Mouse (Mus musculus) embryonic facial prominence, embryonic 14.5 days (tissue): ENCODE results near the gene Trim25. TPM values are rescaled to one million over a fixed set of nuclear protein-coding genes. Genes with fewer than 3 reads are reported as not detected.

Source experiments
- ATAC-seq: fragments of 200-750 bp; cut with Nextera tagmentation; 2 replicates; pipeline ENCODE4 v1.8.0; 2017; ENCODE audit warnings: low read depth, moderate number of reproducible peaks, moderate TSS enrichment
- DNase-seq: peaks from one replicate; pipeline ENCODE4 v3.0.0-alpha.2; 2015; ENCODE audit warnings: low spot score
- H3K27ac ChIP-seq: fragments of 300-500 bp; sonication (generic); replicated peaks from 2 replicates; pipeline ENCODE4 v1.5.1; 2014; ENCODE audit warnings: low read depth, mild to moderate bottlenecking, low read length, moderate library complexity
- H3K27me3 ChIP-seq: fragments of 300-500 bp; sonication (generic); replicated peaks from 2 replicates; pipeline ENCODE4 v1.6.1; 2014; ENCODE audit warnings: low read length; ENCODE audit not compliant: control insufficient read depth, insufficient read depth
- H3K36me3 ChIP-seq: fragments of 300-500 bp; sonication (generic); 2 replicates; pipeline ENCODE4 v1.6.1; 2014; ENCODE audit warnings: low read length, mixed read lengths; ENCODE audit not compliant: control insufficient read depth, insufficient read depth
- H3K4me1 ChIP-seq: fragments of 300-500 bp; sonication (generic); 2 replicates; pipeline ENCODE4 v1.6.1; 2014; ENCODE audit warnings: antibody characterized with exemption, low read length; ENCODE audit not compliant: control insufficient read depth, insufficient read depth
- H3K4me2 ChIP-seq: fragments of 300-500 bp; sonication (generic); 2 replicates; pipeline ENCODE4 v1.6.1; 2014; ENCODE audit warnings: low read depth, mild to moderate bottlenecking, low read length, moderate library complexity, mixed read lengths
- H3K4me3 ChIP-seq: fragments of 300-500 bp; sonication (generic); 2 replicates; pipeline ENCODE4 v1.5.1; 2014; ENCODE audit warnings: low read depth, mild to moderate bottlenecking, low read length
- H3K9ac ChIP-seq: fragments of 300-500 bp; sonication (generic); 2 replicates; pipeline ENCODE4 v1.6.1; 2014; ENCODE audit warnings: low read depth, mild to moderate bottlenecking, low read length, moderate library complexity, mixed read lengths
- H3K9me3 ChIP-seq: fragments of 300-500 bp; sonication (generic); 2 replicates; pipeline ENCODE4 v1.6.1; 2016; ENCODE audit warnings: low read length; ENCODE audit not compliant: control insufficient read depth
- WGBS: fragments of 180-500 bp; shearing (Covaris S2); extraction: QIAGEN DNeasy Blood & Tissue Kit; methylation state at CpG from one replicate; pipeline ENCODE4 v1.1.7; 2014; 5-methylcytosine and 5-hydroxymethylcytosine counted together
- polyA plus RNA-seq: library from polyadenylated mRNA; unstranded; fragments of >200 nt; fragmentation: Nextera tagmentation; extraction: Ambion mirVana; gene quantifications from 2 replicates; pipeline ENCODE4 v1.2.1, GENCODE M21; 2014

The Trim25 gene
- polyA plus RNA-seq, 1 experiment from 2014 or later: 9.6 TPM

- no peak overlapping the region for H3K4me2 ChIP-seq
- no peak overlapping the region for H3K4me3 ChIP-seq
- DNase-seq (no peak), ATAC-seq (no peak)
- peaks cover 4% of the 10 kb centered on the region for H3K4me1 ChIP-seq
- H3K9ac ChIP-seq: no peak overlapping the region
- no peaks in the 10 kb centered on the region for H3K36me3 ChIP-seq
- H3K9me3 ChIP-seq: no peaks in the 10 kb centered on the region
- no peaks in the 10 kb centered on the region for H3K27me3 ChIP-seq
- 78% methylated on average over 3 of the region's 3 CpGs for whole genome bisulfite sequencing
- H3K27ac ChIP-seq: no peak overlapping the region
Observed at GRCm38 (mm10) chr11:88958851-88959250, 40.3 kb upstream of the Trim25 start.

DNA sequence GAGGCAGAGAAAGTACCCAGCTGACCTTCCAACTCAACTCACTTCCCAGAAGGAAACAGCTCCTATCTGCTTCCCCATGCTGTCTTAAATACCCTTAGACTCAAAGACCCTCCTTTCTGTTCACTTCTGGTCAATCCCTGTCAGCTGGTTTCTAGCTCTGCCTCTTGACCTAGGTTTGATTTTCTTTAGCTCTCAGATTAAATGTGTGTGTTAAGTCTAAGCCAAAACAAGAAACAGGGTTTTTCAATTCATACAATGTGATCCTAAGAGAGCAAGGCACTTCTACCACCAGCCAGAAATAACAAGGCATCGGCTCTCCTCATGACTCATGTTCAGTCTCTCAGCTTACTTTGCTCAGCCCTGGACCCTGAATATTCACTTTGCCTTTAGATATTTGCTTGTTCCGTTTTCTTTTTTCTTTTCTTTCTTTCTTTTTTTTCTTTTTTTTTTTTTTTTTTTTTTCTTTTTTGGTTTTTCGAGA is 32.3 kb upstream of the Trim25 start, which contains the start of gene Elobl:
Gene Elobl, minus strand, starts transcription at position 51 of the 481 bp plus-strand sequence.
- DNase-seq: no peak
- no peak for ATAC-seq
- H3K27ac ChIP-seq: no peak within 1 kb of the TSS
- H3K4me1 ChIP-seq: no peaks in the 10 kb centered on the region
- no peak within 1 kb of the TSS for H3K9ac ChIP-seq
- H3K9me3 ChIP-seq: no peaks in the 10 kb centered on the region
- H3K4me2 ChIP-seq: no peak within 1 kb of the TSS
- H3K36me3 ChIP-seq: no peaks in the 10 kb centered on the region
- H3K4me3 ChIP-seq: no peak within 1 kb of the TSS
- no peaks in the 10 kb centered on the region for H3K27me3 ChIP-seq
- 83% methylated on average over 2 of the region's 3 CpGs for WGBS

DNA sequence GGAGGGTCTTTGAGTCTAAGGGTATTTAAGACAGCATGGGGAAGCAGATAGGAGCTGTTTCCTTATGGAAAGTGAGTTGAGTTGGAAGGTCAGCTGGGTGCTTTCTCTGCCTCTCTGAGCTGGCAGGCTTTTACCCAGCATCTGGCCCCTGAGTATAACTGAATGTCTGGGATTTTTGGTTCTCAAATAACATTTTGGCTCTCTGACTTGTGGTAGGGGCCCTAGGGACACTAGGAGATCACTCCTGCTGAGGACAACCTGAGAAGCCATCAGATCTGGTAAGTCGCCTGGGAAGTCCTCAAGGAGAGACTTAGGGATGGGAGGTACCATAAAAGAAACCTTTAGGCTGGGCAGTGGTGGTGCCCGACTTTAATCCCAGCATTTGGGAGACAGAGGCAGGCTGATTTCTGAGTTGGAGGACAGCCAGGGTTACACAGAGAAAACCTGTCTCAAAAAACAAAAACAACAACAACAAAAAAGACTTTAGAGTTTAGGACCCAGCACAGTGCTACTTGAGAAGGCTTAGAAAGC is 28.9 kb upstream of the Trim25 start, which contains the start of gene Coil:
Gene Coil, plus strand, starts transcription at position 51 of the 531 bp plus-strand sequence.
- Histone ChIP-seq H3K27me3 (no peaks in the 10 kb centered on the region), H3K9ac (no peak within 1 kb of the TSS), H3K4me1 (peaks cover 5% of the 10 kb centered on the region), H3K9me3 (no peaks in the 10 kb centered on the region), H3K27ac (no peak within 1 kb of the TSS), H3K4me3 (no peak within 1 kb of the TSS), H3K4me2 (no peak within 1 kb of the TSS), H3K36me3 (no peaks in the 10 kb centered on the region)
- ATAC-seq (no peak), DNase-seq (peak; percentile 41)
- WGBS: 24% methylated on average over 2 of the region's 2 CpGs

DNA sequence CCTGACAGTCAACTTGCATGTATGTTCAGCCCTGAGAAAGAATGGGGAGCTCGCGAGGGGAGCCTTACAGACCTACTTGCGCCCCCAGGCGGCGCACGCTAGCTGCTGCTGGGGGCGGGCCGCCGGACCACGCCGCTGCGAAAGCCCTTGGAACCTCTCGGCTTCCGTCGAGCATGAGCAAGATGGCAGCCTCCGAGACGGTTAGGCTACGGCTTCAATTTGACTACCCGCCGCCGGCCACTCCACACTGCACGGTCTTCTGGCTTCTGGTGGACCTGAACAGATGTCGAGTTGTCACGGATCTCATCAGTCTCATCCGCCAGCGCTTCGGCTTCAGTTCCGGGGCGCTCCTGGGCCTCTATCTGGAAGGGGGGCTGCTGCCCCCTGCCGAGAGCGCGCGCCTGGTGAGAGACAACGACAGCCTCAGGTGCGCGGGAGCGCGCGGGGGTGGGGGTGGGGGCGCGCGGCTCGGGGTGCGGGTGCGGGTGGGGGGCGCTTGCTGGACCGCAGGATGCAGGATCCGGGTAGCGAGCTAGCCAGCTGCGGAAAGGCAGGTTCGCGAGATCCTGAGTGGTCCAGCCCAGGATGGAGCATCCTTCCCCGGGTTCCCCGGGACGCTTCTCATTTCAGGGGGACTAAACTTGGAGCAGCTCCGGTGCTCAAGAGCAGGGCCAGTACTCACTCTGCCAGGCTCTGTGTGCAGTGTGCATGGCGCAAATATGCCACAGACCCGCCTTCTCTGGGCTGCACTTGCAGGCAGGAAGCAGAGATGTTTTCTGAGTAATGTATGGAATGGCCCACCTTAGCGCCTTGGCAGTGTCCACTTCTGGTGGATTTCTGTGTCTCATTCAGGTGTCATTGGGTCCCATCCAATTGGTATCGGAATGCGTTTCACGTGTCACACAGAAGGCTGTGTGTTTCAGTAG is 25.1 kb upstream of the Trim25 start:
- Histone ChIP-seq H3K4me3 (peak overlapping the region; percentile 72), H3K36me3 (no peaks in the 10 kb centered on the region), H3K9ac (peak overlapping the region; percentile 85), H3K27me3 (no peaks in the 10 kb centered on the region), H3K27ac (peak overlapping the region; percentile 91), H3K9me3 (no peaks in the 10 kb centered on the region), H3K4me2 (peak overlapping the region; percentile 79), H3K4me1 (peaks cover 5% of the 10 kb centered on the region)
- WGBS: 1% methylated on average over 46 of the region's 62 CpGs
- ATAC-seq (peak; percentile 90), DNase-seq (peak; percentile 97)

- Histone ChIP-seq H3K4me1 (peaks cover 5% of the 10 kb centered on the region), H3K36me3 (peaks cover 1% of the 10 kb centered on the region), H3K27me3 (no peaks in the 10 kb centered on the region), H3K27ac (no peak overlapping the region), H3K9me3 (no peaks in the 10 kb centered on the region), H3K9ac (no peak overlapping the region), H3K4me3 (no peak overlapping the region), H3K4me2 (no peak overlapping the region)
- ATAC-seq (no peak), DNase-seq (no peak)
- 94% methylated on average over 2 of the region's 2 CpGs for WGBS
Observed at GRCm38 (mm10) chr11:88976320-88976719, 22.9 kb upstream of the Trim25 start.

DNA sequence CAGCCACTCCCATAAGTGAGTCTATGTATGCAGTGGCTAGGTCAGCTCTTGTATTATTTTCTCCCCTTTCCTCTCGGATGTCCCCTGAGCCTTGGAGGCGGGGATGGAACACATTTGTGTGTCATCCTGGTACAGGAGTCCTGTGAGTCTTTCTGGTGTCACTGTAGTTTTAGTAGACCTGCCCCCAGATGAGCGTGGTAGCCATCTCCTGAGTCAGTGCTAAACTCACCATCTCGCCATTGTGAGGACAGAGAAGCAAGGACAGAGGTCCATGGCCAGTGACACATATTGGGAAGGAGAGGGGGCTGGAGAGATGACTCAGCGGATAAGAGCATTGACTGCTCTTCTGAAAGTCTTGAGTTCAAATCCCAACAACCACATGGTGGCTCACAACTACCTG is 22.0 kb upstream of the Trim25 start:
- DNase-seq (no peak), ATAC-seq (no peak)
- no peaks in the 10 kb centered on the region for H3K27me3 ChIP-seq
- no peak overlapping the region for H3K27ac ChIP-seq
- peaks cover 10% of the 10 kb centered on the region for H3K36me3 ChIP-seq
- H3K4me3 ChIP-seq: no peak overlapping the region
- no peak overlapping the region for H3K9ac ChIP-seq
- no peaks in the 10 kb centered on the region for H3K9me3 ChIP-seq
- peaks cover 5% of the 10 kb centered on the region for H3K4me1 ChIP-seq
- WGBS: 89% methylated on average over 5 of the region's 5 CpGs
- H3K4me2 ChIP-seq: no peak overlapping the region

- no peak for ATAC-seq
- Histone ChIP-seq H3K9ac (no peak overlapping the region), H3K4me1 (no peaks in the 10 kb centered on the region), H3K27me3 (no peaks in the 10 kb centered on the region), H3K4me2 (no peak overlapping the region), H3K36me3 (peaks cover 43% of the 10 kb centered on the region), H3K4me3 (no peak overlapping the region), H3K9me3 (no peaks in the 10 kb centered on the region), H3K27ac (no peak overlapping the region)
- 82% methylated on average over 8 of the region's 8 CpGs for WGBS
- DNase-seq: no peak
Observed at GRCm38 (mm10) chr11:88981337-88981736, 17.8 kb upstream of the Trim25 start.

DNA sequence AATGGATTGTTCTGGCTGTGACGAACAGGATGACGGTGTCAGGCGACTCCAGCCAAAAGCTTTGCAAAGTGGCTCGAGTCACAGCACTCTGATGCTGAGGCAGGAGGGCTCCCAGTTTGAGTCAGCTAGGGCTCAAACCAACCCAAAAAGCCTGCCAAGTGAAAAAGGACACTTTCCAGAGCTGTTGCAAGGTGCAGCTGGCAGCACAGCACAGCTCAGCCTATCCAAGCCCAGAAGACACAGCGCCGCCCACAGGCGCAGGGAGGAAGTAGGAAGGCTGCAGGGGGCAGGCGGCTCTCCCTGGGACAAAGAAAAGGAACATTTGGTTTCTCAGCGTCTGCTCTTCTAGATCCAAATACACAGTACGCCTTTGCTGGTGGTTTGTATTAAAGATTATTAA is 12.6 kb upstream of the Trim25 start:
- no peak for DNase-seq
- H3K4me1 ChIP-seq: no peaks in the 10 kb centered on the region
- no peaks in the 10 kb centered on the region for H3K9me3 ChIP-seq
- H3K4me2 ChIP-seq: no peak overlapping the region
- H3K9ac ChIP-seq: no peak overlapping the region
- no peak overlapping the region for H3K27ac ChIP-seq
- no peaks in the 10 kb centered on the region for H3K27me3 ChIP-seq
- WGBS: 80% methylated on average over 10 of the region's 10 CpGs
- ATAC-seq: no peak
- no peak overlapping the region for H3K4me3 ChIP-seq
- peaks cover 67% of the 10 kb centered on the region for H3K36me3 ChIP-seq
